ENCODE assay signal across 32 mouse cellular contexts in the genomic region with DNA sequence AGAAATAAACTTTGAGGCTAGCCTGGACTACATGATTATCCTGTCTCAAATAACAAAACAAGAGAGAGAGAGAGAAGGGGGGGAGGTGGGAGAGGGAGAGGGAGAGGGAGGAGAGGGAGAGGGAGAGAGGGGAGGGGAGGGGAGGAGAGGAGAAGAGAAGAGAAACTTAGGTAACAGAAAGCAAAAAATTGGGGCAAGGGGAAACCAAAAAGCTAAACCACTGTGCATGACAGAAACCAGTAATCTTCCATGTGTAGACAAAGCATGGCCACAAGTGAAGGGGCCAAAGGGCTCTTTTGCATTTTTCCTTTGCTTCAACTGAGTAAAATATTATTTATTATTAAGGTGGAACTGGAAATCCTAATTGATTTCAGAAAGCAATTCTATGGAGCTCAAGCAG.
"Had no signal": no experiment of that assay in that cellular context is flagged by ENCODE, and none has a peak within 500 bp of the region (broad histone marks: within the 10 kb centered on the region; RNA-seq: fewer than 3 reads in every experiment).

No protein-coding gene starts in this region.

- ATAC-seq: liver, embryonic 12.5 days; liver, postnatal 0 days; lung, postnatal 0 days; midbrain, embryonic 13.5 days; midbrain, embryonic 15.5 days; midbrain, embryonic 16.5 days had no signal

- H3K4me3 ChIP-seq: limb, embryonic 10.5 days; limb, embryonic 12.5 days; limb, embryonic 13.5 days; limb, embryonic 15.5 days; liver, embryonic 12.5 days; liver, embryonic 13.5 days; liver, embryonic 15.5 days; lung, embryonic 15.5 days; megakaryocyte, embryonic 14.5 days; midbrain, embryonic 10.5 days; midbrain, embryonic 12.5 days; midbrain, embryonic 13.5 days; midbrain, embryonic 15.5 days; myocyte; neural tube, embryonic 12.5 days had no signal

- DNase-seq: left cerebral cortex, postnatal 4 days; liver; liver, embryonic 13.5 days; liver, postnatal 0 days; lung, adult 18-20 months; lung, adult 2 months; lung, embryonic 14.5 days; lung, postnatal 10 days; lung, postnatal 14 days; lung, postnatal 36 days; lung, postnatal 4 days; midbrain, embryonic 14.5 days had no signal

- H3K36me3 ChIP-seq: lung, embryonic 15.5 days had no signal

- H3K9ac ChIP-seq: limb, embryonic 12.5 days; limb, embryonic 13.5 days; limb, embryonic 15.5 days; liver, embryonic 12.5 days; liver, embryonic 13.5 days; liver, embryonic 14.5 days; liver, embryonic 15.5 days; liver, postnatal 0 days; lung, embryonic 14.5 days; lung, embryonic 15.5 days; midbrain, embryonic 12.5 days; midbrain, embryonic 13.5 days; midbrain, embryonic 15.5 days; neural tube, embryonic 12.5 days had no signal

- H3K4me1 ChIP-seq: limb, embryonic 15.5 days; liver, embryonic 15.5 days; neural tube, embryonic 12.5 days had no signal

- H3K9me3 ChIP-seq: limb, embryonic 10.5 days; limb, embryonic 12.5 days; limb, embryonic 13.5 days; limb, embryonic 15.5 days; liver, embryonic 12.5 days; liver, embryonic 13.5 days; liver, embryonic 15.5 days; lung, embryonic 15.5 days; megakaryocyte, embryonic 14.5 days; midbrain, embryonic 10.5 days; midbrain, embryonic 12.5 days; midbrain, embryonic 13.5 days; midbrain, embryonic 15.5 days; neural tube, embryonic 12.5 days had no signal

- H3K27me3 ChIP-seq: limb, embryonic 12.5 days; limb, embryonic 13.5 days; limb, embryonic 15.5 days; liver, embryonic 12.5 days; liver, embryonic 13.5 days; liver, embryonic 15.5 days; lung, embryonic 15.5 days; megakaryocyte, embryonic 14.5 days; midbrain, embryonic 12.5 days; midbrain, embryonic 13.5 days; midbrain, embryonic 15.5 days; neural tube, embryonic 12.5 days had no signal

- H3K4me2 ChIP-seq: limb, embryonic 12.5 days; limb, embryonic 13.5 days; limb, embryonic 15.5 days; liver, embryonic 11.5 days; liver, embryonic 12.5 days; liver, embryonic 13.5 days; liver, embryonic 15.5 days; lung, embryonic 14.5 days; lung, embryonic 15.5 days; midbrain, embryonic 11.5 days; midbrain, embryonic 12.5 days; midbrain, embryonic 13.5 days; midbrain, embryonic 15.5 days; neural tube, embryonic 12.5 days had no signal

- H3K27ac ChIP-seq: limb, embryonic 10.5 days; limb, embryonic 12.5 days; limb, embryonic 13.5 days; limb, embryonic 15.5 days; liver, embryonic 12.5 days; liver, embryonic 13.5 days; liver, embryonic 14.5 days; liver, embryonic 15.5 days; lung, embryonic 15.5 days; macrophage; midbrain, embryonic 10.5 days; midbrain, embryonic 12.5 days; midbrain, embryonic 13.5 days; midbrain, embryonic 15.5 days; neural tube, embryonic 12.5 days had no signal
